Mouse (Mus musculus): Measurements from ENCODE around the gene Rrp12.

GRCm38 (mm10) chr19:41822589-41822988, 73.4 kb downstream of the Rrp12 start:
- TF ChIP-seq EP300 (IDR thresholded peaks at IDR 0.05) (no peak), CTCF (IDR thresholded peaks at IDR 0.05) (no peak)
